Mouse (Mus musculus): ENCODE measurements around the gene Klra8. TPM values are rescaled to one million over a fixed set of nuclear protein-coding genes. Genes with fewer than 3 reads are reported as not detected.
"Not testable (repeated sequence)": the region's sequence is repeated elsewhere in the genome, so short reads cannot be mapped to it uniquely, and the experiment has no call there.

Gene Klra8
- not detected for total RNA-seq (2021)

DNA sequence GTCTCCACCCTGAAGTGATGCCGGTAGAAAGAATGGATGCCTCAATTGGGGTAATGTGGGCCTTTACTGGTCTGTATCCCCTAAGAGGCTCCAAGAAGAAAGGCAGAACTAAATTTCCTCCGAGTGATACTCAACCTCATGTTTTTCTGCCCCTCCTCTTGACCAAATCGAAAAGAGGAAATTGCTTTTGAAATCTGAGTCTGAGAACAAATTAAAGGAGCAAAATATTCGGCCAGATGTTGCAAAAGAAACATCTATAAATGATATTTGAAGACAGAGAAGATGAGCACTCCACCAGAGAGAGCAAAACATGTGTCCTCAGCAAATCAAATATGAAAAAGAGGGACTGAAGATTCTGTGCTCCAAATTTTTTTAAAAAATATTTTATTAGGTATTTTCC lies at the start of gene Klra8:
Gene Klra8, minus strand, starts transcription at position 101 of the 400 bp plus-strand sequence.
- intact Hi-C loops (cut with DNase I); DNase-seq: not testable (repeated sequence)

DNA sequence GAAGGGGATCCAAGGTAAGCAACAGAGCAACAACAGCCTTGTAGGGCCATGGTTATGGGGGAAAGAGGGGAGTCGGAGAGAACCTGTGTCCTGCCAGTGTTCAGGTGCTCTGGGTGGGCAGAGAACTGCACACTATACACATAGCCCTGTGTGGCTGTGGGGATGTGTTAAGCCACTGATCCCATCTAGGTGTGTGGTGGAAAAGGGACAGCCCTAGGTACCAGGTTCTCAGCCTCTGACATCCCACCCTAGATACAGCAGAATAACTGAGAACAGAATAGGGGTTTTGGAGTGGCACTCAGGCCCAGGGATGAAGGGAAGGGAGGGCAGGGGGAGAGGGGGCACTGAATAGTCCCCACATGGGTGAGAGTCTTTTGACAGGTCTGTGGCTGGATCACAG lies 19.2 kb downstream of the Klra8 start:
- no peak for DNase-seq
- intact Hi-C loops (cut with DNase I): no loop called here

DNA sequence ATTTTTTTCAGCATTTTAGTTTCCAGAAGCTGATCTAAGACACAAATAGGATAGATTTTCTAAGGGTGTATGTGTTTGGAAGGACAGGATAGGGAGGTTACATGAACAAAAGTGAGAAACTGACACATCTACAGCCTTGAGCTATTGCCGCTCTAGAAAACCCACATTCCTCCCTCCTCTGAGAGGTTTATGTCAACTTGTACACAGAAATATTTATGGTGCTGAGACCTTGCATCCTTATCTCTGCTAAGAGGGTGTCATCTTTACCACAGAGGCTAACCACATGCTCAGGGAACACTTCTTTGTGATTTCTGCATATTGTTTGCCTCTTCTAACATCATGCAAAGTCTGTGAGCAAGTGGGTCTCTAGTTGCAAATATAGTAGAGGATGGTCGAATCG lies 27.0 kb downstream of the Klra8 start:
- DNase-seq; intact Hi-C loops (cut with DNase I): not testable (repeated sequence)

DNA sequence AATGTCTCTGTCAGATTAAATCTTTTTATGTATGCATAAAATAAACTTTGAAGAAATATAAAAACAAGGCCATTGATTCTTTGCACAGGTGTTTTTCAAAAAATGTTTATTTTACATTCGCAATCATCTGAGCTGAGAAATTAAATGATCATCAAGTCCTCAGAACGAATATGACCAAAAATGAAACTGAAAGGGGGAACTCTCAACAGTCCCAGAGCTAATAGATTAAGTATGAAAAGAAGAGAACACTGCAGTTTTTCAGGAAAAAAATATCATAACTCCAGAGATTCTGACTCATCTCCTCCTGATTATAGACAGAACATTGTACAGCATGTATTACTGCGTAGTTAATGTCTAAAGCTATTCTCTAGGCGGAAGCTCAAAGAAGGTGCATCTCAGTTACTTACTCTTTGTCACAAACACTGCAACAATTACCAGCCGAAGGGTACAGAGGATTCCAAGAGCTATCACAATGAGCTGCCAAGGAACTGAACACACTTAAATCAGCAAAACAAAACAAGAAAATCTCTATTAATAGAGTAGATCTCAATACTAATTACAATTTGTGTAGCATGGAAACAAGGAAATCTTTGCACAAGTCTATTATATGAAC lies 37.3 kb downstream of the Klra8 start:
- no peak for DNase-seq
- intact Hi-C loops (cut with DNase I): no loop called here

DNA sequence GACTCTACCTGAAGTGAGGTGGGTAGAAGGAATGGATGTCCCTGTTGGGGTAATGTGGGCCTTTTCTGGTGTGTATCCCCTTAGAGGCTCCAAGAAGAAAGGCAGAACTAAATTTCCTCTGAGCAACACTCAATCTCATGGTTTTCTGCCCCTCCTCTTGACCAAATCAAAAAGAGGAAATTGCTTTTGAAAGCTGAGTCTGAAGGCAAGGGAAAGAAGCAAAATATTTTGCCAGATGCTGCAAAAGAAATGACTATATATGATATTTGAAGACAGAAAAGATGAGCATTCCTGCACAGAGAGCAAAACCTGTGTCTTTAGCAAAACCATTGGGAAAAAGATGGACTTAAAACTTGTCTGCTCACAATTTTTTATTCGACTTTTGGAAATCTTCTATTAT lies 62.5 kb downstream of the Klra8 start, which contains the start of gene Klra4:
Gene Klra4, minus strand, starts transcription at position 101 of the 400 bp plus-strand sequence.
- intact Hi-C loops (cut with DNase I); DNase-seq: not testable (repeated sequence)

Other genes starting within 250 kb of the Klra8 start
- not detected for gene Klra5, start 212.2 kb downstream of the Klra8 start, total RNA-seq (2021)
- gene Klra6, start 102.9 kb downstream of the Klra8 start, total RNA-seq (2021): not detected
- not detected for gene Klra4, start 62.6 kb downstream of the Klra8 start, total RNA-seq (2021)
- gene Klra9, start 63.2 kb upstream of the Klra8 start, total RNA-seq (2021): not detected
- gene Klra7, start 103.4 kb upstream of the Klra8 start, total RNA-seq (2021): not detected
- gene Klra10, start 152.0 kb upstream of the Klra8 start, total RNA-seq (2021): not detected
- not detected for gene Klra3, start 207.7 kb upstream of the Klra8 start, total RNA-seq (2021)

Data from left cerebral cortex, postnatal 4 days (tissue).